Mouse (Mus musculus) cerebellum, postnatal 14 days (tissue): ENCODE measurements around the gene Cacna1i.

Experiments used
- DNase-seq, 2 experiments: peaks; one replicate each; pipeline ENCODE4 v3.0.0; 2021; ENCODE audit warnings: mixed read lengths in 2 of 2

Gene Cacna1i

GRCm38 (mm10) chr15:80410661-80411060 is 123.6 kb downstream of the Cacna1i start:
- DNase-seq = peak in 1 of 2 experiments; percentile 41

- peak in 1 of 2 experiments; percentile 51 for DNase-seq
Observed at GRCm38 (mm10) chr15:80413070-80413469, 126.0 kb downstream of the Cacna1i start.

DNA sequence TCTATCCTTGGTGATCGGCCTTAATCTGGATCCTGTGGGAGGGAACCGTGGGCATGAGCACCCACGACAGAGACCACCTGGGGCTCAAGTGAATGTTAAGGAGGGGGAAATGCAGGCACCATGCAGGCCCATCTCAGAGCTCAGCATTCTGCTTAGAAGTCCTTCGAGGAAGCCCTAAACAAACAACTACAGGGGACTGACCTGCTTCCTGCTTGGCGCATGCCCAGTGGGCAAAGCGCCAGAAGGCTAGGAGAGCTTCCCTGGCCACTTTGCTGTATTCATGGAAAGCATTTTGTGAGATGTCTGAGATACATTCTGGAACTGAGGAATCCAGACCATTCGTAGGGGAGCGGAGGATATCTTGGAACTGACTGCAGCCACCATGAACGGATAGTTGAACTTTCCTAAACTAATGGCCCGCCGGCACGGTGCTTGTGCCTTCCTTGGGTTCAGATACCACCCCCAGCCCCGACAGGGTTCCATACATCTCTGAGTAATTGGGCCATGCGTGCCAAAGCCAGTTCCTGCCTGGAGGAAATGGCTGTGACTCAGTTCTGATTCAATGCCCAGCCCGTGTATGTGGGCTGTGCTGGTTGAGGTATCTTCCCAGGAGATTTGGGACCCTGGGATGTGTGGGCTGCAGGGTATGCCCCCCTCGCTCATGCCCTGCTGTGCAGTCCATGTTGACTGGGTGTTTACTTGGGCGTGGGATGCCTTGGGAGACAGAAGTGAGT is 127.1 kb downstream of the Cacna1i start:
- peak; percentile 54 for DNase-seq

DNA sequence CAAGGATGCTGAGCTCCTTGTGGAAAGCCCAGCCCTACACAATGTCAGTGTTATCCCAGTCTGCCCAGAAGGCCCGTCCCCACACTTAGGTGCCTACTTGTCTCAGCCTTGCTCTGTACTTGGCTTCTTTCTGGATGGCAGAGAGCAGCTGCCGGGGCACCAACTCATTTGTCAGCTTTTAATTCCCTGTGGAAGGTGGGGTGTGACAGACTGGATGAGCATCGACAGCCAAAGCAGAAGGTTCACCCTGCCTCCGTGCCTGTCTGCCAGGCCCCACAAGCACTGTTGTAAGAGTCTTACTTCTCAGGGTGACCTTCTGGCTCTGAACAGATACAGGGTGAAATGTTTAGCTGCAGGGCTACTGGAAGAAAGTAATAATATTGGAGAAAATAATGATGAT is 128.1 kb downstream of the Cacna1i start:
- no peak for DNase-seq

DNA sequence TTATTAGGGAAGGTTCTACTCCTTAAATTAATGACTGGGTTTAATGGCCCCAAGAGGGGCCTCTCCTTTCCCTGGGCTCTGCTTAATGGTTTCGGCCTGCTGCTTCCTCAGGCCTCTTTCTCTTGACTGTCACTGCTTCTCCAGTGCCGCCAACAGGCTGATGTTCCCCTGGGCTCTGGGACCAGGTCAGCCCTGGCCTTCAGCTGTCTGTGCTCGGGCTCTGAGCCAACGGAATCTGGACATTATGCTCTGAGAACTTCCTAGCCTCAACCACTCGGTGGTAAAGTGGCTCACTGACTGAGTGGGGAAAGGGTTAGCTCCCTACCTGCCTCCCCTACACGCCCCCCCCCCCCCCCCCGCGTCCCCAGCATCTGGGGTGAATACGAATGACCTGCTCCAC is 130.0 kb downstream of the Cacna1i start:
- no peak for DNase-seq

- DNase-seq = no peak
Observed at GRCm38 (mm10) chr15:80418146-80418545, 131.1 kb downstream of the Cacna1i start.

GRCm38 (mm10) chr15:80430324-80430723 is 143.3 kb downstream of the Cacna1i start:
- DNase-seq = no peak

DNA sequence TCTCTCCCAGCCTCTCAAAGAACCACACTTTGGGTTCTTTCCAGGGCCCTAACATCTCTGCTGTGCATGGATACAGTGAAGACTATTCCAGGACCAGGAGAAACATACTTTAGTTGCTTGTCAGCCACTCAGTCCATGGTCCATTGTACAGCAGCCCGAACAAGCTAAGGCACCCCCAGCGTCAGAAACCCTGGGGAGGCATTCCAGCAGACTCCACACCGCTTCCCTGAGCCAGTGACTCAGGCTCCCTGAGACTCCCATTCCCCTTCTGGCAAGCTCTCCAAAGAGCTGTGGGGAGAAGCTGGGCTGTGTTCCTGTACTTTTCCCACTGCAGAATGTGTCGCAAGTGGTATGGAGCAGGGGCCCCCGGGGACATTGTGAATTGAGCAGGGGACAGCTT is 149.9 kb downstream of the Cacna1i start:
- DNase-seq = no peak

- no peak for DNase-seq
Observed at GRCm38 (mm10) chr15:80437996-80438395, 151.0 kb downstream of the Cacna1i start.

DNA sequence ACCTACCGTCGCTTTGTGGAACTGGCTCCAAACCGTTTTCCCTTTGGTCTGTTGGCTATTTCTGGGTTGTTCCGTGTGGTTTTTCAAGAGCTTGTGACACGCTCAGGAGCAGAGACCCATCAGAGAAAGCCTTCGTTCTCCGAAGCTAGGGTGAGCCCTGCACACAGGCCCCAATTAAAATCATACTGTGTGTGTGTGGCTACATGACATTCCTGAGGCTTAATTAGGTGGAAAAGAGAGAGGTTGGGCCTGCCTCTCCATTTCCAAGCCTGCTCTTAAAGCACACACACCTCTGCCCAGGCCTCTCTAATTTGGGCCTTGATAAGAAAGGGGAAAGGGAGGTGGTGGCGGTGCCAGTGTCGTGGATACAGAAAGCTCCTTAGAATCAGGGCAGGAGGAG is 151.4 kb downstream of the Cacna1i start:
- no peak for DNase-seq

GRCm38 (mm10) chr15:80440195-80440594 is 153.2 kb downstream of the Cacna1i start:
- no peak for DNase-seq

DNA sequence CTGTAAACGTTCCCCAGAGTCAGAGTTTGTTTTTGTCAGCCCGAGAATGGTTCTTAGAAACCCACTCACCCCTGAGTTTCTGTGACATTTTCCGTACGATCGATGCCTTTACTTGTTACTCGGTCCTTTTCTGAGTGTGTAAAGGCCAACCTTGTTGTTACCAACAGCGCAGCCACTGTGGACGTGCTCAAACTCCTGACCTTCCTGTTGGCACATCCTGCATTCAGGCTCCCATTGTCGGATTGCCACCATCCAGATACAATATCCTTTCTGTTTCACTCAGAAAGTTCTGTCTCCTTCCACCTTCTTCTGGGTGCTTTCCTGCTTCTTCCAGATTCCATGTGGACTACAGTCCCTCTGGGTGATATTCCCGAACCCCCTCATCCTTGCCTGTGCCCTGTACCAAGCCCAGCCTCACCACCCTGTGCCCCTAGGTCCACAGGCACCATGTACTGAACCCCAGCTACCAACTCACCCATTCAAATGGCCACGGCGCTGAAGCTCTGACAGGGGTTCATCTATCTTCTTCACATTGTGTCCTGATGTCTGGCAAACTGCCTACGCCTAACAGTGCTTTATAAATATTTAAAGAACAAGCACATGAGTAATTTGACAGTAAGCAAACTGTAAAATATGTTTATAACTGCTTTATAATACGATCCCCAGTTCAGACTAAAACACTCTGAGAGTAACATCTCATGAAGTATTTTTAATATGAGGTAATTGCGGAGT is 159.1 kb downstream of the Cacna1i start:
- no peak for DNase-seq
